Mouse (Mus musculus) limb, embryonic 11.5 days (tissue): Measurements from ENCODE around the gene Uck2. TPM values are rescaled to one million over a fixed set of nuclear protein-coding genes. Genes with fewer than 3 reads are reported as not detected.

ENCODE experiments used
- ATAC-seq: fragments of 200-750 bp; cut with Nextera tagmentation; 2 replicates; pipeline ENCODE4 v1.8.0; 2017; ENCODE audit warnings: low read depth; ENCODE audit not compliant: insufficient number of reproducible peaks, low FRiP score, low TSS enrichment
- DNase-seq: peaks from one replicate; pipeline ENCODE4 v3.0.0-alpha.2; 2015; ENCODE audit warnings: low spot score
- H3K27ac ChIP-seq: fragments of 300-500 bp; sonication (generic); replicated peaks from 2 replicates; pipeline ENCODE4 v1.5.1; 2014; ENCODE audit warnings: low read depth, mild to moderate bottlenecking, low read length
- H3K27me3 ChIP-seq: fragments of 300-500 bp; sonication (generic); 2 replicates; pipeline ENCODE4 v1.6.1; 2014; ENCODE audit warnings: mild to moderate bottlenecking, low read length, mixed read lengths; ENCODE audit not compliant: control insufficient read depth, insufficient read depth
- H3K36me3 ChIP-seq: fragments of 300-500 bp; sonication (generic); 2 replicates; pipeline ENCODE4 v1.6.1; 2014; ENCODE audit warnings: mild to moderate bottlenecking, low read length, moderate library complexity, mixed read lengths; ENCODE audit not compliant: control insufficient read depth, insufficient read depth
- H3K4me1 ChIP-seq: fragments of 300-500 bp; sonication (generic); 2 replicates; pipeline ENCODE4 v1.6.1; 2014; ENCODE audit warnings: low read length, mixed read lengths; ENCODE audit not compliant: control insufficient read depth, insufficient read depth
- H3K4me2 ChIP-seq: fragments of 300-500 bp; sonication (generic); 2 replicates; pipeline ENCODE4 v1.6.1; 2014; ENCODE audit warnings: low read depth, mild to moderate bottlenecking, moderate library complexity; ENCODE audit not compliant: severe bottlenecking
- H3K4me3 ChIP-seq: fragments of 300-500 bp; sonication (generic); 2 replicates; pipeline ENCODE4 v1.5.1; 2014; ENCODE audit warnings: low read depth, low read length
- H3K9ac ChIP-seq: fragments of 300-500 bp; sonication (generic); 2 replicates; pipeline ENCODE4 v1.6.1; 2014; ENCODE audit warnings: mild to moderate bottlenecking, low read length
- H3K9me3 ChIP-seq: fragments of 300-500 bp; sonication (generic); 2 replicates; pipeline ENCODE4 v1.6.1; 2016; ENCODE audit warnings: low read length; ENCODE audit not compliant: control insufficient read depth
- WGBS: fragments of 180-500 bp; shearing (Covaris S2); extraction: QIAGEN DNeasy Blood & Tissue Kit; methylation state at CpG from one replicate; pipeline ENCODE4 v1.1.7; 2014; 5-methylcytosine and 5-hydroxymethylcytosine counted together
- polyA plus RNA-seq: library from polyadenylated mRNA; unstranded; fragments of >200 nt; fragmentation: Nextera tagmentation; extraction: Ambion mirVana; gene quantifications from 2 replicates; pipeline ENCODE4 v1.2.1, GENCODE M21; 2014

Uck2 gene
- polyA plus RNA-seq = 138 and 143 TPM in 2 replicates

DNA sequence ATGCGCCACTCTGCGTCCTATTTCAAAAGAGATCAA lies at the start of gene Uck2:
TSS of gene Uck2 (minus strand) at position 1 of the 36 bp plus-strand sequence.
- no peaks in the 10 kb centered on the region for H3K9me3 ChIP-seq
- H3K27ac ChIP-seq = peak within 1 kb of the TSS; percentile 86
- no peaks in the 10 kb centered on the region for H3K27me3 ChIP-seq
- peak within 1 kb of the TSS; percentile 68 for H3K4me2 ChIP-seq
- H3K36me3 ChIP-seq = no peaks in the 10 kb centered on the region; the same call in 1 of the 2 replicates
- WGBS = 0% methylated on average over 2 of the region's 2 CpGs
- peak within 1 kb of the TSS; percentile 95 for H3K4me3 ChIP-seq
- no peak for DNase-seq
- H3K4me1 ChIP-seq = peaks cover 9% of the 10 kb centered on the region; the same call in 1 of the 2 replicates
- no peak for ATAC-seq
- H3K9ac ChIP-seq = peak within 1 kb of the TSS; percentile 90

DNA sequence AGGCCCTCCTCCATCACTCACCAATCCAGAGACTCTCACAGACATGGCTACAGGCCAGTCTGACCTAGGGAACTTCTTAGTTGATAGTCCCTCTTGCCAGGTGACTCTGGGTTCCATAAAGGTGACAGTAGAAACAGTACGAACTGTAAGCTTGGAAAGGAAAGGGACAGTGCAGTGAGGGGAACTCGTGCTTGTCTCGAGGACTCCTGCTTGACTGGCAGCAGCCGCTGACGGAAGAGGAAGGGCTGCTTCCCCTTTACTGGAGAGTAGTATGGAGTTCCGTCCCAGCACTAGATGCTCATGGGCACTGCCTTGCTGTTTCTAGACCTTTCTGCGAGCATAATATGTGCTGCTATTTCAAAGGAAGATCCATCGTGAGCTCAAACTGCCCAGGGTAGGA lies 46.0 kb upstream of the Uck2 start:
- no peak overlapping the region for H3K4me2 ChIP-seq
- DNase-seq (no peak), ATAC-seq (no peak)
- H3K9me3 ChIP-seq = no peaks in the 10 kb centered on the region
- H3K27ac ChIP-seq = no peak overlapping the region
- H3K27me3 ChIP-seq = no peaks in the 10 kb centered on the region
- no peak overlapping the region for H3K4me3 ChIP-seq
- H3K9ac ChIP-seq = no peak overlapping the region
- no peaks in the 10 kb centered on the region; the same call in 1 of the 2 replicates for H3K36me3 ChIP-seq
- no peaks in the 10 kb centered on the region for H3K4me1 ChIP-seq
- 87% methylated on average over 8 of the region's 8 CpGs for WGBS

DNA sequence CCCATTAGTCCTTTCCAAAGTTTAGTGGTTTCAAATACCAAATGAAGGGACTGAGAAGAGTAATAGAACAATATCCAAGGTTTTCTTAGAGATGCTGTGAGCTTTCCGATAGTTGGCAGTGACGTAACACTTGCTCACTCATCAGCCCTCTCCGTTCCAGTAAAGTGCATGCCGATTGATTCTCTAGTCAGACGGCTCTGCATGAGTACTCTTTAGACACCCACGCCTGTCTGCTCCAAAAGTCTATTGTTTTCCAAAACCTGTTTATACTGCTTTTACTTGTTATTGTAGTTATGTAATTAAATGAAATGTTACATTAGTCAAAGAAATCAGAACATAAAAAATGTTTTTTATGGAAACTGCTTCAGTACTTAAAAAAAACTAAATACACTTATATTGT lies 43.7 kb upstream of the Uck2 start:
- Histone ChIP-seq H3K9ac (no peak overlapping the region), H3K4me3 (no peak overlapping the region), H3K36me3 (no peaks in the 10 kb centered on the region; the same call in 1 of the 2 replicates), H3K27ac (no peak overlapping the region), H3K4me2 (no peak overlapping the region), H3K27me3 (no peaks in the 10 kb centered on the region), H3K9me3 (no peaks in the 10 kb centered on the region), H3K4me1 (no peaks in the 10 kb centered on the region)
- no peak for ATAC-seq
- no peak for DNase-seq
- WGBS = 96% methylated on average over 6 of the region's 6 CpGs

DNA sequence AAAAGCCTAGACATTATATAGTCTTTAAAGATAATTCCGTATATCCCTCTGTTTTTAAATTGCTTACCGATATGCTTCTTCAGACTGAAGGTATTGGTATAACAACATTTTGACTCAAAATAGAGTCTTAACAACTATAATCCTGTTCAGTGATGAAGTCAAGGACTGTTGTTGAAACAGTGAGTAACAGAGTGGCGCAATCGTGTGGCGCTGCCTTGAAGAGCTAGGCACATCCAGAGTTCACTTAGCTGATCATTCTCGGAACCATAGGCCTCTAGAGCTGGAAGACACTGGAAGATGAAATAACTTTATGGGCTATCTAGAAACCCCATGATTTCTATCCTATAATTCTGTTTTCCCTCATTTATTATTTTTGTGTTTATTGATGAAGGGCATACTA lies 36.6 kb upstream of the Uck2 start:
- H3K4me1 ChIP-seq = no peaks in the 10 kb centered on the region
- ATAC-seq (no peak), DNase-seq (no peak)
- no peak overlapping the region for H3K27ac ChIP-seq
- H3K36me3 ChIP-seq = peaks cover 12% of the 10 kb centered on the region
- no peak overlapping the region for H3K9ac ChIP-seq
- H3K27me3 ChIP-seq = no peaks in the 10 kb centered on the region
- whole genome bisulfite sequencing = 96% methylated on average over 6 of the region's 6 CpGs
- no peak overlapping the region for H3K4me3 ChIP-seq
- no peak overlapping the region for H3K4me2 ChIP-seq
- no peaks in the 10 kb centered on the region for H3K9me3 ChIP-seq

DNA sequence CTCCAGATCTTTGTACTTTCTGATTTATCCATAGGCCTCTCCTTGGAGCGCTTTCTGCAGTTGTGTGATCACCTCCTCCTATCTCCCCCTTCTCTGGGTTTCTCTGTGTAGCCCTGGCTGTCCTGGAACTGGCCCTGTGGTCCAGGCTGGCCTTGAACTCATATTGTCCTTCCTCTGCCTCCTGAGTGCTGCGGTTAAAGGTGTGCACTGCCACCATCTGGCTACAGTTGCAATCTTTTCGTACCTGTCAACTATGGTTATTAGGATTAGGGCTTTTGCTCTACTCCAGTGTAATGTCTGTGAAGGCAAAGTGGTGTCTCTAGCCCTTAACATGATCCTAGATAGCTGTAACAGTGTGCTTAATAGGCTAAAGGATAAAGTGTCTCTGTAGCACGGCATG lies 28.1 kb upstream of the Uck2 start:
- WGBS = 93% methylated on average over 4 of the region's 4 CpGs
- no peak overlapping the region for H3K27ac ChIP-seq
- no peaks in the 10 kb centered on the region for H3K27me3 ChIP-seq
- no peaks in the 10 kb centered on the region for H3K4me1 ChIP-seq
- H3K4me3 ChIP-seq = no peak overlapping the region
- H3K36me3 ChIP-seq = 0 out of 2 replicates have a peak, but pooled peaks cover 4% of the 10 kb centered on the region
- no peak overlapping the region for H3K9ac ChIP-seq
- ATAC-seq (no peak), DNase-seq (no peak)
- no peak overlapping the region for H3K4me2 ChIP-seq
- no peaks in the 10 kb centered on the region for H3K9me3 ChIP-seq

DNA sequence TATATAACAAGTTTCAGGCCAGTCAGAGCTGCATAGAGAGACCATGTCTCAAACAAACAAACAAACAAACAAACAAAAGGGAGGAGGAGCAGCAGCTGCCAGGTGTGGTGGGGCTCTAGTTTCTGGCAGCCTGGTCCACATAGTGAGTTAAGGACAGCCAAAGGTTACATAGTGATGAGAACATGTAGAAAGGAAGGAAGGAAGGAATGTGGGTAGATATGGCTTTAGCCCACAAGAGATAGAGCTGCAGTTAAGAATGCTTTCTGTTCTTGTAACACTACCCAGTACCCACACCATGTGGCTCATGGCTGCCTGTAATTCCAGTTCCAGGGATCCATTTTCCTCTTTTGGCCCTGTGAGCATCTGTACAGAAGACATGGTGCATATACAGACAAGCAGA lies 27.2 kb upstream of the Uck2 start:
- 0 out of 2 replicates have a peak, but pooled peaks cover 2% of the 10 kb centered on the region for H3K36me3 ChIP-seq
- ATAC-seq = no peak
- no peak overlapping the region for H3K4me2 ChIP-seq
- no peak for DNase-seq
- no peaks in the 10 kb centered on the region for H3K27me3 ChIP-seq
- no peak overlapping the region for H3K27ac ChIP-seq
- H3K4me3 ChIP-seq = no peak overlapping the region
- H3K4me1 ChIP-seq = no peaks in the 10 kb centered on the region
- no peaks in the 10 kb centered on the region for H3K9me3 ChIP-seq
- no peak overlapping the region for H3K9ac ChIP-seq

DNA sequence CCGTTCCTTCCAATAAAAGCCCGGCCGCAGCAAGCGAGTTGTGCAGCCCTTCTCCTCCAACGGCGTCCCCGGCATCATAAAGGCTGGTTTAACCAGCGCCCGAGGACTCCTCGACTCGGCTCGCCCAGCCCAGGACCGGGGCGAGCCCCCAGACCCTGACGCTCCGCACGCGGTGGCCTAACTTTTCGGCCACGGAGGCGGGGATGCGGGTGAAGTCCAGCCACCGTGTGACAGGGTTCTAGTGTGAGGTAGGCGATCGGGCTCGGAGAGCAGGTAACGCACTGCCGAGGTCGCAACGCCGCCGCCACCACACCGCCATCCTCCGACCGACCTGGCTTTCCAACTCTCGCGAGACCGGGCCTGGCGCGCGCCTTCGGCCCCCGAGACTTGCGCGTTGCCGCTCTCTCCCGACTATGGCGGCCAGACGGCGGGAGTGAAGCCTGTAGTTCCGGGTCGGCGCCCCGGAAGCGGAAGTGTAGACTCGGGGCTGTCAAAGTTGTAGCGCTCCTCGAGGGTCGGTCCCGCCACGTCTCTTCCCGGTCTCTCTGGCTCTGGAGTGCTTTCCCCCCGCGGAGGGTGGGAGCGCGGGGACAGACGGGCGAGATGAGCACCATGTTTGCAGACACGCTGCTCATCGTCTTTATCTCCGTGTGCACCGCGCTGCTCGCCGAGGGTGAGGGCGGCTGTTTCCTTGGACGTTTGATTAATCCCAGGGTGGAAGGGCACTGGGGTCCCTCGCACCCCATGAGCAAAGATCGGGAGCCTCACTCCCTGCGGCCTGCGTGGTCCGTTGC lies 23.3 kb upstream of the Uck2 start, which contains the start of gene Tmco1:
TSS of gene Tmco1 (plus strand) at position 118 of the 794 bp plus-strand sequence.
- Histone ChIP-seq H3K4me3 (peak within 1 kb of the TSS; percentile 61), H3K36me3 (no peaks in the 10 kb centered on the region), H3K27ac (peak within 1 kb of the TSS; percentile 93), H3K9me3 (no peaks in the 10 kb centered on the region), H3K9ac (peak within 1 kb of the TSS; percentile 96), H3K27me3 (no peaks in the 10 kb centered on the region), H3K4me2 (peak within 1 kb of the TSS; percentile 54), H3K4me1 (no peaks in the 10 kb centered on the region)
- under 1% methylated on average over 80 of the region's 82 CpGs for WGBS
- peak; percentile 90 for ATAC-seq
- peak; percentile 99 for DNase-seq

DNA sequence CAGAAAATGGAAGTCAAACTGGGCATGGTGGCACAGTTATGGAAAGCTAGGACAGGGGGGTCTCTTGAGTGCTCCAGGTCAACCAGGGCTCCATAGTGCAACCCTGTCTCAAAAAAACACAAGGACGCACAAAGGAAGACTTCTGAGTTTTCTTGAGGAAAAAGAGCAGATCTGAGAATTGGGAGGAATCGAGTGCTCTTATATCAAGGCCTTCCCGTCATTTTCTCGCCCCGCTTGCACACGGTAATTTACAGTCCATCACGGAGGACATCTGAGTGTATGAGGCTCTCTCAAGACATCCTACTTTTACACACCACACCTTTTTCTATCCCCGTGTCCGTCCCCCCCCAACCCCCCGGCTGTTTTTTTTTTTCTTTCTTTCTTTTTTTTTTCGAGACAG lies 22.6 kb upstream of the Uck2 start:
- WGBS = 62% methylated on average over 11 of the region's 11 CpGs
- no peak for ATAC-seq
- H3K4me3 ChIP-seq = peak overlapping the region; percentile 61
- H3K27me3 ChIP-seq = no peaks in the 10 kb centered on the region
- DNase-seq = peak; percentile 27
- peak overlapping the region; percentile 54 for H3K4me2 ChIP-seq
- H3K9me3 ChIP-seq = no peaks in the 10 kb centered on the region
- peak overlapping the region; percentile 96 for H3K9ac ChIP-seq
- no peaks in the 10 kb centered on the region for H3K36me3 ChIP-seq
- no peak overlapping the region for H3K27ac ChIP-seq
- H3K4me1 ChIP-seq = no peaks in the 10 kb centered on the region
